ENCODE assay signal across 8 mouse cellular contexts in the genomic region with DNA sequence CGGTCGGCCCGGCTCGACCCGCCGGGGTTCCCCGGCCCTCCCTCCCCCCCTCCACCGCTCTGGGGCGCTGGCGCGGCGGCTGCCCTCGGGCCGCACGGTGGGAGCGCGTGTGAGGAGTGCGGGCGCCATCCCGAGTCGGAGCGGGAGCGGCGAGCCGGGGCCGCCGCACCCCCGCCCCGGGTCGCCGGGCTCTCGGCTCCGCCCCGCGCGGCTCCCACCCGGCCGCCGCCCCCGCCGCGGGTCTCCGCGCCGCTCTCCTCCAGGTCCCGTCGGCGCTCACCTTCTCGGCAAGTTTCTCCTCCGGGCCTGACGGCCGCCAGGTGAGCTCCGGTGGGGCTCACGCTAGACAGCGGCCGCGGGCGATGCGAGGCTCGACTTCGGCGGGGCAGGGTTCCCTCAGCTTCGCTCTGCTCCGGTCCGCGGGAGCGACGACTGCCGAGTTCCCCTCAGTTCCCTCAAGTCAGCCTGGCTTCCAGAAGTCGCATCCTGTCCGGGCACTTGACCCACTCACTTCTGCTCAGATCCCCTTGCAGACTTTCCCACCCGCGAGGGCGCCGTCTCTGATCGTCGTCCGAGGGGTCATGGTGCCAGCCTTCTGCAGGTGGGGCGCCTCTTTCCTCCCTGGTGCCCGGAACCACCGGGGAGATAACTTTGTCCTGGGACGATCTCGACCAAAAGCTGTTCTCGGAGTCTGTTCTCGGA. TPM values are rescaled to one million over a fixed set of nuclear protein-coding genes. Genes with fewer than 3 reads are reported as not detected.
DNase-seq lines count a peak whose midpoint lies in the region; ATAC-seq and TF ChIP-seq lines count a peak whose summit lies in the region.

No protein-coding gene starts in this region.

- H3K27me3 ChIP-seq in heart, adult 2 months (ENCODE audit: control insufficient read depth, insufficient read depth, low read length): no peaks in the 10 kb centered on the region
- no peaks in the 10 kb centered on the region for H3K27me3 ChIP-seq in kidney, embryonic 15.5 days

- H3K27ac ChIP-seq in heart, adult 2 months: peak overlapping the region; percentile 87
- H3K27ac ChIP-seq in kidney, embryonic 15.5 days: peak overlapping the region; percentile 85

- WGBS in heart, adult 2 months: 1% methylated on average over 53 of the region's 85 CpGs
- WGBS in kidney, embryonic 15.5 days: under 1% methylated on average over 61 of the region's 85 CpGs

- peak overlapping the region; percentile 92 for H3K9ac ChIP-seq in heart, adult 2 months (ENCODE audit: low read depth, low read length)
- H3K9ac ChIP-seq in kidney, embryonic 15.5 days: peak overlapping the region; percentile 78

- H3K4me1 ChIP-seq in heart, adult 2 months (ENCODE audit: control insufficient read depth, insufficient read depth, low read length): peaks cover 11% of the 10 kb centered on the region
- peaks cover 26% of the 10 kb centered on the region for H3K4me1 ChIP-seq in kidney, embryonic 15.5 days

- no peak for TF ChIP-seq EP300 in heart, adult 2 months (IDR thresholded peaks at IDR 0.05; ENCODE audit: insufficient read depth, low read depth, low read length)

- H3K36me3 ChIP-seq in heart, adult 2 months (ENCODE audit: control insufficient read depth, insufficient read depth, low read length): peaks cover 5% of the 10 kb centered on the region
- no peaks in the 10 kb centered on the region for H3K36me3 ChIP-seq in kidney, embryonic 15.5 days

- H3K79me2 ChIP-seq in heart, adult 2 months (replicated peaks; ENCODE audit: control insufficient read depth, insufficient read depth, low read length): peaks cover 4% of the 10 kb centered on the region

- 0 out of 2 replicates have a peak, but pooled peaks have one; percentile 9 for ATAC-seq in common myeloid progenitor, adult 5-6 weeks (replicated peaks; ENCODE audit: low read depth, poor library complexity, severe bottlenecking)
- ATAC-seq in kidney, embryonic 15.5 days (replicated peaks; ENCODE audit: low FRiP score): peak; percentile 90

- H3K4me3 ChIP-seq in heart, adult 2 months: peak overlapping the region; percentile 63
- H3K4me3 ChIP-seq in kidney, embryonic 15.5 days (replicated peaks): peak overlapping the region; percentile 77

- peak overlapping the region; percentile 82 for H3K4me2 ChIP-seq in kidney, embryonic 15.5 days

- TF ChIP-seq POLR2A in heart, adult 2 months (IDR thresholded peaks at IDR 0.05; ENCODE audit: insufficient read depth, low read depth, low read length): no peak

- TF ChIP-seq CTCF in heart, adult 2 months (IDR thresholded peaks at IDR 0.05): no peak

- intact Hi-C loops in heart, adult 2 months (cut with DNase I): loop anchor here (1.0 to 10.0 kb wide), 3 partner anchors 78 to 394 kb away; a partner anchor contains a TSS

- peak; percentile 5 for DNase-seq in retina, postnatal 7 days (ENCODE audit: low read depth, low spot score)
- no peak for DNase-seq in retina, embryonic 14.5 days (ENCODE audit: low spot score)
- DNase-seq in heart, adult 2 months: no peak
- peak; percentile 27 for DNase-seq in lung, postnatal 36 days
- DNase-seq in right cerebral cortex, postnatal 4 days: peak; percentile 20
- no peak for DNase-seq in MN1 (ENCODE audit: low spot score)

- H3K9me3 ChIP-seq in kidney, embryonic 15.5 days (replicated peaks): no peaks in the 10 kb centered on the region

RNA-seq across cellular contexts. Expression of a gene that starts 0.5 kb away (rescaled TPM):
- 46.7 and 63.1 TPM in 2 replicates for total RNA-seq in common myeloid progenitor, adult 5-6 weeks (2017)
- 10 to 100 TPM; 43.1 to 46.8 TPM for total RNA-seq in heart, adult 2 months (2021)
- polyA plus RNA-seq in heart, adult 2 months (2012; rRNA removed): 9.9 and 19.3 TPM in 2 replicates
- polyA plus RNA-seq in kidney, embryonic 15.5 days (2015; fragmentation: Nextera tagmentation; extraction: Ambion mirVana): 37.8 and 40.6 TPM in 2 replicates

RNA-seq across cellular contexts. Expression of a gene that starts 46.3 kb away (rescaled TPM):
- total RNA-seq in common myeloid progenitor, adult 5-6 weeks (2017): not detected in 2 replicates
- total RNA-seq in heart, adult 2 months (2021): not detected
- 0.15 TPM in 1 of 2 replicates, not detected in the other for polyA plus RNA-seq in heart, adult 2 months (2012; rRNA removed)
- polyA plus RNA-seq in kidney, embryonic 15.5 days (2015; fragmentation: Nextera tagmentation; extraction: Ambion mirVana): 0.27 and 0.29 TPM in 2 replicates

Comparison
In these comparisons a context has a peak if more than half of its experiments do, and no peak if none do; other contexts are left out.
1. DNase-seq: peak in retina, postnatal 7 days (single experiment), lung, postnatal 36 days (single experiment) and right cerebral cortex, postnatal 4 days (single experiment); none in retina, embryonic 14.5 days (single experiment), heart, adult 2 months (0 of 2) and MN1 (single experiment).